Mouse (Mus musculus) CH12.LX (cell line): ENCODE measurements around the gene Uba52. TPM values are rescaled to one million over a fixed set of nuclear protein-coding genes. Genes with fewer than 3 reads are reported as not detected.

Experiments
- DNase-seq: peaks from one replicate; pipeline ENCODE4 v3.0.0-alpha.2; 2013; ENCODE audit errors: extremely low read depth
- H3K27ac ChIP-seq: 2 replicates; pipeline ENCODE4 v1.5.1; 2012; ENCODE audit warnings: low read depth, mild to moderate bottlenecking, control low read depth, moderate library complexity; ENCODE audit not compliant: insufficient read depth
- H3K27me3 ChIP-seq: replicated peaks from 2 replicates; pipeline ENCODE3; 2012; ENCODE audit warnings: inconsistent platforms
- H3K36me3 ChIP-seq, 2 experiments: replicated peaks in 1 of 2; 2 replicates each; pipeline versions ENCODE3 to v1.6.1; 2012; ENCODE audit warnings: inconsistent platforms in 1 of 2, low read length in 1 of 2, mild to moderate bottlenecking in 1 of 2, mixed read lengths in 1 of 2, moderate library complexity in 1 of 2; ENCODE audit not compliant: control insufficient read depth in 1 of 2, insufficient read depth in 1 of 2
- H3K4me1 ChIP-seq, 2 experiments: 2 replicates each; pipeline ENCODE4 v1.6.1; 2012; ENCODE audit warnings: inconsistent platforms in 1 of 2, moderate library complexity in 1 of 2; ENCODE audit not compliant: insufficient read depth in 2 of 2, control insufficient read depth in 1 of 2
- H3K4me2 ChIP-seq: 2 replicates; pipeline ENCODE4 v1.6.1; 2012; ENCODE audit warnings: low read depth, mild to moderate bottlenecking, control low read depth; ENCODE audit not compliant: poor library complexity, insufficient read depth, severe bottlenecking
- H3K4me3 ChIP-seq, 3 experiments: fragments of 150-350 bp in 1 of 3; sonication (generic) in 1 of 3; replicated peaks in 1 of 3; 2 replicates each; pipeline versions ENCODE3 to v1.5.1; 2011 to 2012; ENCODE audit warnings: low read depth in 2 of 3, low read length in 2 of 3, mild to moderate bottlenecking in 2 of 3, moderate library complexity in 2 of 3, control low read depth in 1 of 3, improper control_type of control experiment in 1 of 3, inconsistent platforms in 1 of 3, mixed read lengths in 1 of 3; ENCODE audit not compliant: poor library complexity in 1 of 3
- H3K79me2 ChIP-seq: replicated peaks from 2 replicates; pipeline ENCODE4 v1.6.1; 2012; ENCODE audit warnings: mild to moderate bottlenecking, moderate library complexity; ENCODE audit not compliant: control insufficient read depth, poor library complexity, insufficient read depth, severe bottlenecking; ENCODE audit errors: extremely low read depth
- H3K9ac ChIP-seq: 2 replicates; pipeline ENCODE4 v1.6.1; 2012; ENCODE audit warnings: low read depth, mild to moderate bottlenecking, control low read depth, moderate library complexity; ENCODE audit not compliant: insufficient read depth
- H3K9me3 ChIP-seq: replicated peaks from 2 replicates; pipeline ENCODE3; 2012; ENCODE audit warnings: low read length, inconsistent platforms, mixed read lengths
- CHD2 ChIP-seq: IDR thresholded peaks from 2 replicates; pipeline ENCODE4 v1.6.1; 2011; ENCODE audit warnings: low read length, improper control_type of control experiment
- CTCF ChIP-seq, 2 experiments: IDR thresholded peaks in 1 of 2; conservative IDR thresholded peaks in 1 of 2; 2 replicates each; pipeline ENCODE4 v1.5.1; 2011 to 2012; ENCODE audit warnings: low read depth in 2 of 2, low read length in 2 of 2, improper control_type of control experiment in 1 of 2, inconsistent platforms in 1 of 2, mild to moderate bottlenecking in 1 of 2, moderate library complexity in 1 of 2
- EP300 ChIP-seq: IDR thresholded peaks from 2 replicates; pipeline ENCODE4 v1.6.1; 2011; ENCODE audit warnings: low read length, improper control_type of control experiment
- ETS1 ChIP-seq: conservative IDR thresholded peaks from 2 replicates; pipeline ENCODE4 v1.6.1; 2012; ENCODE audit warnings: low read depth, mild to moderate bottlenecking, inconsistent platforms, low read length, improper control_type of control experiment, moderate library complexity
- GABPA ChIP-seq: IDR thresholded peaks from 2 replicates; pipeline ENCODE4 v1.6.1; 2012; ENCODE audit warnings: low read depth, low read length, improper control_type of control experiment, inconsistent platforms; ENCODE audit not compliant: insufficient replicate concordance
- HCFC1 ChIP-seq: IDR thresholded peaks from 2 replicates; pipeline ENCODE4 v1.6.1; 2012; ENCODE audit warnings: low read depth, mild to moderate bottlenecking, inconsistent platforms, low read length, improper control_type of control experiment
- IRF4 ChIP-seq: IDR thresholded peaks from 2 replicates; pipeline ENCODE4 v1.6.1; 2014; ENCODE audit warnings: low read depth, mild to moderate bottlenecking, inconsistent platforms, low read length, improper control_type of control experiment
- JUN ChIP-seq: IDR thresholded peaks from 2 replicates; pipeline ENCODE4 v1.6.1; 2011; ENCODE audit warnings: low read depth, mild to moderate bottlenecking, low read length, improper control_type of control experiment, moderate library complexity; ENCODE audit not compliant: insufficient read depth
- MAFK ChIP-seq: IDR thresholded peaks from 2 replicates; pipeline ENCODE4 v1.6.1; 2011; ENCODE audit warnings: low read length, improper control_type of control experiment; ENCODE audit not compliant: insufficient replicate concordance
- MAZ ChIP-seq: IDR thresholded peaks from 2 replicates; pipeline ENCODE4 v1.6.1; 2012; ENCODE audit warnings: low read depth, mild to moderate bottlenecking, inconsistent platforms, low read length, improper control_type of control experiment, moderate library complexity
- MXI1 ChIP-seq: IDR thresholded peaks from 2 replicates; pipeline ENCODE4 v1.6.1; 2011; ENCODE audit warnings: mild to moderate bottlenecking, low read depth, low read length, improper control_type of control experiment
- MYC ChIP-seq: IDR thresholded peaks from 2 replicates; pipeline ENCODE4 v1.6.1; 2011; ENCODE audit warnings: low read depth, mild to moderate bottlenecking, improper control_type of control experiment, low read length
- NELFE ChIP-seq: IDR thresholded peaks from 2 replicates; pipeline ENCODE4 v1.6.1; 2011; ENCODE audit warnings: low read depth, low read length, improper control_type of control experiment
- NRF1 ChIP-seq: IDR thresholded peaks from 2 replicates; pipeline ENCODE4 v1.6.1; 2014; ENCODE audit warnings: low read depth, mild to moderate bottlenecking, inconsistent platforms, low read length, improper control_type of control experiment, moderate library complexity
- POLR2AphosphoS2 ChIP-seq: IDR thresholded peaks from 2 replicates; pipeline ENCODE4 v1.6.1; 2011; ENCODE audit warnings: low read depth, low read length, improper control_type of control experiment
- RAD21 ChIP-seq: IDR thresholded peaks from 2 replicates; pipeline ENCODE4 v1.6.1; 2011; ENCODE audit warnings: low read depth, mild to moderate bottlenecking, low read length, improper control_type of control experiment, moderate library complexity
- SMC3 ChIP-seq: IDR thresholded peaks from 2 replicates; pipeline ENCODE4 v1.6.1; 2011; ENCODE audit warnings: low read depth, low read length, improper control_type of control experiment
- TBP ChIP-seq: conservative IDR thresholded peaks from 2 replicates; pipeline ENCODE4 v1.6.1; 2011; ENCODE audit warnings: low read depth, low read length, improper control_type of control experiment
- USF1 ChIP-seq: IDR thresholded peaks from 2 replicates; pipeline ENCODE4 v1.6.1; 2014; ENCODE audit warnings: low read depth, mild to moderate bottlenecking, inconsistent platforms, low read length, improper control_type of control experiment
- USF2 ChIP-seq: conservative IDR thresholded peaks from 2 replicates; pipeline ENCODE4 v1.6.1; 2011; ENCODE audit warnings: low read depth, low read length, improper control_type of control experiment
- ZC3H11A ChIP-seq: IDR thresholded peaks from 2 replicates; pipeline ENCODE4 v1.6.1; 2012; ENCODE audit warnings: low read depth, mild to moderate bottlenecking, inconsistent platforms, low read length, improper control_type of control experiment
- ZMIZ1 ChIP-seq: IDR thresholded peaks from 2 replicates; pipeline ENCODE4 v1.6.1; 2012; ENCODE audit warnings: low read depth, mild to moderate bottlenecking, inconsistent platforms, low read length, improper control_type of control experiment
- ZNF384 ChIP-seq: IDR thresholded peaks from 2 replicates; pipeline ENCODE4 v1.6.1; 2012; ENCODE audit warnings: low read depth, low read length, improper control_type of control experiment, inconsistent platforms
- dilution Hi-C: fragments of 300-500 bp; cut with MboI; formaldehyde crosslinking; loops from 2 replicates; pipeline ENCODE4 v1.14.3; 2020; ENCODE audit warnings: low sequenced_read_pairs; ENCODE audit not compliant: extremely low pct_unique_long_range_greater_than_20kb, extremely low pct_ligation_motif_present
- in situ Hi-C: fragments of 300-500 bp; cut with MboI; formaldehyde crosslinking; loops from 3 replicates; pipeline ENCODE4 v1.14.3; 2019; ENCODE audit warnings: low sequenced_read_pairs, low pct_ligation_motif_present, low pct_unique_long_range_greater_than_20kb, mixed read lengths
- polyA plus RNA-seq: library from polyadenylated mRNA; unstranded; fragments of >175 nt; gene quantifications from 2 replicates; pipeline ENCODE4 v1.2.1, GENCODE M21; 2012; ENCODE audit warnings: low read depth; ENCODE audit not compliant: insufficient read length
- total RNA-seq, 2 experiments: library from RNA; depleted of rRNA; stranded (reverse); fragments of 300-350 nt in 1 of 2; fragments of >200 nt in 1 of 2; gene quantifications; 2 replicates each; pipeline ENCODE4 v1.2.3; 2012 to 2014

The Uba52 gene
- total and polyA plus RNA-seq, 3 experiments, result 1,181 to 3,341 (median 1,372) TPM

DNA sequence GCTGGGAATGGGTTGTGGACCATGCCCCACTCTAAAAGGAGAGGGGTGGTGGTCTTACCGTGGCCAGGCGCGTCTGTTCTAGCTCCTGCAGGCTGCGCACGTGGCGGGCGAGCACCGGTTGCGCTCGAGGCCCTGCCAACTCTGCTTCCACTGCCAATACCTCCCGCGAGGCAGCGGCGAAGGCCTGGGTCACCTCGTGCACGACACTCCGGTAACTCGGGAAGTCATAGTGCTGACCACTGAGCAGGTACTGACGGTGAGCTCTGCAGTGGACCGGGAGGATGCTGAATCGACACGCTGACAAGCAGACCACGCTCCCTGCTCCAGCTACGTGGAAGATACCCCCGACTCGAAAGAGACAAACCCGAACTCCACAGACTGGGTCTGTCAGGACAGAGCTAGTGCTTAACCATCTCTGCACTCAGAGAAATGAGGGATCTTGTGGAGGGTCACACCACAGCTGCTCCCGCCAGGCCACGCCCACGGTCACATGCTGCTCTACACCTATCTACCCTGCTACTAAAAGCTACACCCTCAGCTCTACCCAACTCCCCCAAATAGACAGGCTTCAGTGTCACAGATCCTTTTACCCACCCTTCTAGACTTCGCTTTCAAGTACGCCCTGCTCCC is 4.8 kb downstream of the Uba52 start:
- Histone ChIP-seq H3K4me1 (peaks cover 18 to 49% of the 10 kb centered on the region in 2 experiments), H3K27me3 (no peaks in the 10 kb centered on the region), H3K9me3 (no peaks in the 10 kb centered on the region), H3K4me3 (peak overlapping the region; percentile 55 to 74 (median 61)), H3K27ac (peak overlapping the region; percentile 70; the same call in 1 of the 2 replicates), H3K4me2 (peak overlapping the region; percentile 89), H3K9ac (peak overlapping the region; percentile 91; the same call in 1 of the 2 replicates), H3K79me2 (peaks cover 24% of the 10 kb centered on the region), H3K36me3 (peaks cover 21 to 46% of the 10 kb centered on the region in 2 experiments)
- in situ Hi-C loops, result loop anchor here (10.0 kb wide), 1 partner anchor 91 kb away; no protein-coding TSS in a partner anchor
- TF ChIP-seq HCFC1 (no peak), USF2 (peak; percentile 60), CHD2 (no peak), ZNF384 (no peak), USF1 (peak; percentile 64)
- no peak for DNase-seq
- dilution Hi-C loops, result no loop called here

DNA sequence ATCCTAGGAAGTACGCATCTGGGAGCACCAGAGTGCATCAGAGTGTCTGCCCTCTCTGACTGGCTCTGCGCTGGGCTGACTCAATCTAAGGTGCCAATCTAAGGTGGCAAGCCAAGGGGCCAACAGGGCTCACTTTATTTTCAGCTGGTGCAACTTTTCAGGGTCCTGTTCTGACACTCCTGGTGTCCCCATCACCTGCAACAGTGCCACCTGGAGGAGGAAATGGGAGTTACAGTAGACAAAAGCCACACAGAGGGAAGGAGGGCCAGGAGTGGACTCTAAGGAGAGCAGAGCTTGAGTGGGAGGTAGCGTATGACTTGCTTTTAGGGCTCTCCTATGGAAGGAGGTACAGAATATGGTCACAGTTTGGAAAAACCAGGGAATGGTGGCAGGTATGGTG is 5.8 kb downstream of the Uba52 start:
- no peak overlapping the region for H3K4me2 ChIP-seq

DNA sequence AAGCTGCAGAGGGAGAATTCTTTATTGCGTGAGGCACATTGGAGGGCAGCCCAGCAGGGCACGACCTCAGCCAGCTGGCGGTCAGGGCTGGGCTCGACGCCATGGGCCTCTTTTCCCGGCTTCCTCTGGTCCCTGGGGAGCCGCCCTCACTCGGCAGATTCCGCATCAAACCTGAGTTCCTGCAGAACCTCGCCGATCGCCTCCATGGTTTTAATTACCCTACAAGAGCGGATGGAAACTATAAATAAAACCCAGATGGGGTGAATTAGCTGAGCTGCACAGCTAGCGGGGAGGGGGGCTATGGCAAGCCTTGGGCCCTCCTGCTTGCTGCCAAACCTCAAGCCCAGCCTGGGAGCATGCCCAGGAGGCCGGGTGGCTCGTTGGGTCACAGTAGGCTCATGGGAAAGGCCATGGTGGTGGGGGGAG is 6.3 kb downstream of the Uba52 start:
- in situ Hi-C loops, result loop anchor here (10.0 kb wide), 1 partner anchor 90 kb away; no protein-coding TSS in a partner anchor
- H3K79me2 ChIP-seq, result peaks cover 15% of the 10 kb centered on the region
- TF ChIP-seq JUN (no peak), TBP (no peak), MAZ (no peak), ZC3H11A (no peak), IRF4 (no peak), MYC (no peak), EP300 (no peak), NRF1 (no peak), GABPA (no peak), CHD2 (no peak), NELFE (no peak), SMC3 (no peak), ETS1 (no peak), MAFK (no peak), MXI1 (no peak), USF2 (no peak)
- no peaks in the 10 kb centered on the region for H3K9me3 ChIP-seq
- H3K9ac ChIP-seq, result no peak overlapping the region
- DNase-seq, result no peak
- H3K4me3 ChIP-seq, result no peak overlapping the region
- dilution Hi-C loops, result no loop called here
- peaks cover 20 to 44% of the 10 kb centered on the region in 2 experiments for H3K36me3 ChIP-seq
- H3K27ac ChIP-seq, result no peak overlapping the region
- peaks cover 18 to 64% of the 10 kb centered on the region in 2 experiments for H3K4me1 ChIP-seq
- H3K27me3 ChIP-seq, result peaks cover 5% of the 10 kb centered on the region
- no peak overlapping the region for H3K4me2 ChIP-seq

More for the DNA sequence above, 5.8 kb downstream of the Uba52 start:
- dilution Hi-C loops (no loop called here), in situ Hi-C loops (loop anchor here (10.0 kb wide), 1 partner anchor 90 kb away; no protein-coding TSS in a partner anchor)
- Histone ChIP-seq H3K4me1 (peaks cover 18 to 58% of the 10 kb centered on the region in 2 experiments), H3K9me3 (no peaks in the 10 kb centered on the region), H3K36me3 (peaks cover 21 to 46% of the 10 kb centered on the region in 2 experiments), H3K79me2 (peaks cover 21% of the 10 kb centered on the region), H3K27ac (no peak overlapping the region), H3K4me3 (no peak overlapping the region), H3K27me3 (peaks cover 3% of the 10 kb centered on the region), H3K9ac (no peak overlapping the region)
- TF ChIP-seq HCFC1, result no peak
- TF ChIP-seq ZMIZ1, result no peak
- no peak for TF ChIP-seq TBP
- peak; percentile 67 to 84 for TF ChIP-seq CTCF (conservative IDR thresholded peaks at IDR 0.05 in 1 of 2, IDR thresholded peaks at IDR 0.05 in 1 of 2; ENCODE audit: low read depth in 2 of 2, low read length in 2 of 2)
- TF ChIP-seq SMC3, result peak; percentile 77
- no peak for TF ChIP-seq POLR2AphosphoS2
- peak; percentile 59 for TF ChIP-seq RAD21
- peak; percentile 78 for DNase-seq
